Mouse (Mus musculus) lung, embryonic 16.5 days (tissue): ENCODE results near the gene Ly6c1. TPM values are rescaled to one million over a fixed set of nuclear protein-coding genes. Genes with fewer than 3 reads are reported as not detected.
"Not testable (repeated sequence)": the region's sequence is repeated elsewhere in the genome, so short reads cannot be mapped to it uniquely, and the experiment has no call there.

Experiments
- ATAC-seq: fragments of 200-750 bp; cut with Nextera tagmentation; 2 replicates; pipeline ENCODE4 v1.8.0; 2017; ENCODE audit warnings: low read depth, mild to moderate bottlenecking, moderate library complexity
- H3K27ac ChIP-seq: fragments of 300-500 bp; sonication (generic); 2 replicates; pipeline ENCODE4 v1.5.1; 2014; ENCODE audit warnings: mild to moderate bottlenecking, control low read depth, low read length
- H3K27me3 ChIP-seq: fragments of 300-500 bp; sonication (generic); 2 replicates; pipeline ENCODE4 v1.6.1; 2014; ENCODE audit warnings: low read depth, low read length, mixed read lengths; ENCODE audit not compliant: control insufficient read depth, insufficient read depth
- H3K36me3 ChIP-seq: fragments of 300-500 bp; sonication (generic); 2 replicates; pipeline ENCODE4 v1.6.1; 2014; ENCODE audit warnings: low read length; ENCODE audit not compliant: control insufficient read depth, insufficient read depth
- H3K4me1 ChIP-seq: fragments of 300-500 bp; sonication (generic); replicated peaks from 2 replicates; pipeline ENCODE4 v1.6.1; 2014; ENCODE audit warnings: low read length, mixed read lengths; ENCODE audit not compliant: control insufficient read depth, insufficient read depth
- H3K4me2 ChIP-seq: fragments of 300-500 bp; sonication (generic); 2 replicates; pipeline ENCODE4 v1.6.1; 2014; ENCODE audit warnings: low read depth, low read length, control low read depth
- H3K4me3 ChIP-seq: fragments of 300-500 bp; sonication (generic); 2 replicates; pipeline ENCODE4 v1.5.1; 2014; ENCODE audit warnings: mild to moderate bottlenecking, low read length, control low read depth
- H3K9ac ChIP-seq: fragments of 300-500 bp; sonication (generic); 2 replicates; pipeline ENCODE4 v1.6.1; 2014; ENCODE audit warnings: low read length, control low read depth
- H3K9me3 ChIP-seq: fragments of 300-500 bp; sonication (generic); 2 replicates; pipeline ENCODE4 v1.6.1; 2016; ENCODE audit warnings: low read length; ENCODE audit not compliant: control insufficient read depth
- WGBS: fragments of 180-500 bp; shearing (Covaris S2); extraction: QIAGEN DNeasy Blood & Tissue Kit; methylation state at CpG from one replicate; pipeline ENCODE4 v1.1.7; 2014; 5-methylcytosine and 5-hydroxymethylcytosine counted together
- polyA plus RNA-seq: library from polyadenylated mRNA; unstranded; fragments of >200 nt; fragmentation: Nextera tagmentation; extraction: Ambion mirVana; gene quantifications from 2 replicates; pipeline ENCODE4 v1.2.1, GENCODE M21; 2015

The Ly6c1 gene
- polyA plus RNA-seq = 28.9 and 36.2 TPM in 2 replicates

- not testable (repeated sequence) for H3K9me3 ChIP-seq, H3K4me1 ChIP-seq, H3K4me2 ChIP-seq, H3K4me3 ChIP-seq, H3K36me3 ChIP-seq, H3K9ac ChIP-seq, ATAC-seq, H3K27me3 ChIP-seq
- WGBS = 80% methylated on average over 1 of the region's 1 CpGs
- H3K27ac ChIP-seq = peak within 1 kb of the TSS; percentile 59
Measured at GRCm38 (mm10) chr15:75048642-75049261, at the start of gene Ly6c1. Gene Ly6c1 (minus strand): TSS chr15:75048830.

- not testable (repeated sequence) for H3K4me1 ChIP-seq, H3K9ac ChIP-seq, H3K4me3 ChIP-seq, H3K4me2 ChIP-seq, H3K27ac ChIP-seq, H3K36me3 ChIP-seq, ATAC-seq, H3K9me3 ChIP-seq, H3K27me3 ChIP-seq
- WGBS = 6% methylated on average over 2 of the region's 2 CpGs
Measured at GRCm38 (mm10) chr15:75088041-75088440, 39.4 kb upstream of the Ly6c1 start.

GRCm38 (mm10) chr15:75069965-75070364 lies 21.3 kb upstream of the Ly6c1 start:
- no peaks in the 10 kb centered on the region for H3K27me3 ChIP-seq
- no peak overlapping the region for H3K27ac ChIP-seq
- no peak overlapping the region for H3K9ac ChIP-seq
- no peaks in the 10 kb centered on the region for H3K9me3 ChIP-seq
- H3K4me3 ChIP-seq = no peak overlapping the region
- ATAC-seq = no peak
- no peaks in the 10 kb centered on the region for H3K4me1 ChIP-seq
- WGBS = 80% methylated on average over 4 of the region's 4 CpGs
- H3K36me3 ChIP-seq = no peaks in the 10 kb centered on the region
- no peak overlapping the region for H3K4me2 ChIP-seq

GRCm38 (mm10) chr15:75062030-75062574 lies 13.5 kb upstream of the Ly6c1 start:
- H3K27ac ChIP-seq, ATAC-seq, H3K9ac ChIP-seq, H3K9me3 ChIP-seq, H3K36me3 ChIP-seq, H3K4me3 ChIP-seq, H3K4me1 ChIP-seq, H3K27me3 ChIP-seq, H3K4me2 ChIP-seq: not testable (repeated sequence)
- WGBS = 29% methylated on average over 6 of the region's 6 CpGs

DNA sequence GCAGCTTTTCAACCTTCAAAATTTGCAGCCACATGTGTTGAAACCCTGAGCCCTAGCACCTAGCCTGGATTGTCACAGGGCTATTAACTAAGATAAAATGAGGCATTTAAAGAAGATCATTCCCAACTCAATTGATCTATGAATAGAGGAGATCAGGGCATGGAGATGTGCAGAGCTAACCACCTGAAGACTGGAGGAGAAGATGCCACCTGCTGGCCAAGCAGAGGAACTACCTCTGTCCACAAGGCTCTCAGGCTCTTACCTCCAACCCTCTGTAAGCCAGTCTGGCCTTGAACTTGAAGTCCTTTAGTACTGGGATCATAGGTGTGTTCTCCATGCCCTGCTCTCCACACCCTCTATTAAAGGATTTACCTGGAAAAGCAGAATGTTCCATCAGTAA lies 11.9 kb upstream of the Ly6c1 start:
- H3K4me2 ChIP-seq = no peak overlapping the region
- H3K27ac ChIP-seq = no peak overlapping the region
- ATAC-seq = no peak
- no peaks in the 10 kb centered on the region for H3K36me3 ChIP-seq
- H3K4me1 ChIP-seq = no peaks in the 10 kb centered on the region
- no peaks in the 10 kb centered on the region for H3K27me3 ChIP-seq
- H3K9me3 ChIP-seq = no peaks in the 10 kb centered on the region
- H3K9ac ChIP-seq = no peak overlapping the region
- no peak overlapping the region for H3K4me3 ChIP-seq

DNA sequence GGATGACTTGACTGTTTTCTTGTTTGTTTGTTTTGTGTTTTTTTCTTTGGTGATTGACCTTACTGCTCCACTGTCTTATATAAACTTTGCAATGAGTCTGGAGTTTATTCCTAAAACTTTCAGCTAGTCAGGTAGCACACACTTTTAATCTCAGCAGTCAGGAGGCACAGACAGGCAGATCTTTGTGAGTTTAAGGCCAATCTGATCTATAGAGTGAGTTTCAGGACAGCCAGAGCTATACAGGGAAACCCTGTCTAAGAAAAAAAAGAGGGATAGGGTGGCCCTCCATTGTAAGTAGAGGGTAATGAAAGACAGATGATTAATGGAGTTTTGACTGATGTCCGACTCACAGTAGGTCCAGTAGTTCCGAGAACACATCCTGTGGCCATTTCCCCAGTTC lies 7.4 kb upstream of the Ly6c1 start:
- Histone ChIP-seq H3K27ac (no peak overlapping the region), H3K9ac (no peak overlapping the region), H3K4me3 (no peak overlapping the region), H3K4me1 (no peaks in the 10 kb centered on the region), H3K27me3 (no peaks in the 10 kb centered on the region), H3K4me2 (no peak overlapping the region), H3K36me3 (no peaks in the 10 kb centered on the region), H3K9me3 (no peaks in the 10 kb centered on the region)
- no peak for ATAC-seq
- 74% methylated on average over 2 of the region's 2 CpGs for WGBS

DNA sequence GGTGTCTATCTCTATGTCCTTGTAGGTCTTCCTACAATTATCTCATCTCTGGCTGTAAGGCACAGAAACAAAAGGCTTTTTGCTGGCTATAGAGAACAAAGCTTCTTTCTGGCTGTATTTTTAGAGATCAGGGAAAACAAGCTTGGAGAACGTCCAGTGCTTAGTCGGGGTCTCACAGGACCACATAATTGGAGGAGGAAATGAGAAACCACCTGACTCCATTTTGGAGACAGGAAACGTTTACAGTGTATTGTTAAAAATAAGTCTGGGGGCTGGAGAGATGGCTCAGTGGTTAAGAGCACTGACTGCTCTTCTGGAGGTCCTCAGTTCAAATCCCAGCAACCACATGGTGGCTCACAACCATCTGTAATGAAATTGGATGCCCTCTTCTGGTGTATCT lies 6.8 kb upstream of the Ly6c1 start:
- not testable (repeated sequence) for H3K36me3 ChIP-seq, H3K9ac ChIP-seq, H3K27me3 ChIP-seq, H3K27ac ChIP-seq, H3K4me2 ChIP-seq, H3K9me3 ChIP-seq, H3K4me3 ChIP-seq, H3K4me1 ChIP-seq
- WGBS = 43% methylated on average over 3 of the region's 3 CpGs
- ATAC-seq = peak; percentile 34; the same call in 1 of the 2 replicates

DNA sequence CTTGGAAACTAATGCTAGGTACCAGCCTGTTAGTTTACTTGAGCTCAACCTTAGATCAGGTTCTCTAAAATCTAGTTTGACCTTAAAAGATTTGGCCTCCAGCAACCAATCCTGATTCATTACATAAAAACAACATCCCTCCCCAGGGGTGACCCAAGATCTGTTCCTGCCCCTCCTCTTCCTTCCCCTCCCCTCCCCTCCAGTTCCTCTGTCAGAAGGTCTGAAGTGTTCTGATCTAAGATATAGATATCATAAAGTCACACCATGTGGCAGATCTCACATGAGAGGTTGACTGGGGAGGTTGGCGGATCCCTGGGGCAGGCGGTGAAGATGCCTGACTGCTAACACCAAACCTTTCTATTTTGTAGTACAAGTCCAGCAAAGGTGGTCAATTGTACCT lies 3.8 kb upstream of the Ly6c1 start:
- H3K27me3 ChIP-seq, H3K4me1 ChIP-seq, H3K36me3 ChIP-seq, ATAC-seq, H3K4me2 ChIP-seq, H3K9ac ChIP-seq, H3K27ac ChIP-seq, H3K4me3 ChIP-seq, H3K9me3 ChIP-seq: not testable (repeated sequence)
- WGBS = 77% methylated on average over 2 of the region's 2 CpGs

DNA sequence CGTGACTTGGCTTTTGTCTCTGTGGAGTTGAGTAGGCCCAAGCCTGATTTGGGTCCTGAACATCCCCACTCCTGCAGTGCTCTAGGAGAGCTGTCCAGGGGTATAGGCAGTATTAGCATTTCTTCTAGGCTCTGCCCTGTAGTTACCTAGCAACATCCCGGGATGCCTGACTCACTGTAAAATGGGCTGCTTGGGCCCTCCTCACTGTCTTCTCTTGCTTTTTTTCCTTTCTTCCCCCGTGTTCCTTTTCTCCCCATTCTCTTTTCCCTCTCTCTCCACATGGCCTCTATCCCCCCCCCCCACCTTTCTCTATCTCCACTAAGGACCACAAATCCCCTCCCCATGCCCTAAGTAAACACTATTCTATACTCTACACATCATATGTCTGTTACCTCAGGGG lies 2.5 kb upstream of the Ly6c1 start:
- not testable (repeated sequence) for H3K27ac ChIP-seq, H3K9me3 ChIP-seq, H3K36me3 ChIP-seq, ATAC-seq, H3K4me1 ChIP-seq, H3K27me3 ChIP-seq, H3K4me3 ChIP-seq, H3K9ac ChIP-seq, H3K4me2 ChIP-seq
- whole genome bisulfite sequencing = 39% methylated on average over 2 of the region's 3 CpGs

DNA sequence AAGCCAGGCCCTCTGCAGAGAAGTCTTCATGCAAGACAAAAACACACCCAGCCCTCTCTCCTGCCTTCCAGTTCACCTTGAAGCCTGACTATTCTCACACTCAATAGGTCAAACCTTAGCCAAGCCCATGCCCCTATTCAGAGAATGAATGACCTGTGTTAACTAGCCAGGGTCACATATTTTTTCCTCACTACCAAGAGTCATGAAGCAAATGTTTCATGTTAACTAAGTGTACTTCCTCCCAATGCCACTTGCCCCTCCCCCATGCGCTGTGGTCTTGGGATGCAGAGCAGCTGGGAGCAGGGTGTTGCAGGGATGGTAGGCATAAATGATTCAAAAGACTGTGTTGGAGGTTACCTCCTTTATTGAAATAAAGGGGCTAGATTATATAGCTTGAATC lies 2.0 kb upstream of the Ly6c1 start:
- not testable (repeated sequence) for H3K9me3 ChIP-seq, H3K4me2 ChIP-seq, H3K4me1 ChIP-seq, H3K27me3 ChIP-seq, H3K4me3 ChIP-seq, H3K27ac ChIP-seq, H3K9ac ChIP-seq, ATAC-seq, H3K36me3 ChIP-seq
- WGBS = 83% methylated on average over 1 of the region's 1 CpGs
